Comparison of ENCODE assay signal across 14 mouse cellular contexts in the genomic region with DNA sequence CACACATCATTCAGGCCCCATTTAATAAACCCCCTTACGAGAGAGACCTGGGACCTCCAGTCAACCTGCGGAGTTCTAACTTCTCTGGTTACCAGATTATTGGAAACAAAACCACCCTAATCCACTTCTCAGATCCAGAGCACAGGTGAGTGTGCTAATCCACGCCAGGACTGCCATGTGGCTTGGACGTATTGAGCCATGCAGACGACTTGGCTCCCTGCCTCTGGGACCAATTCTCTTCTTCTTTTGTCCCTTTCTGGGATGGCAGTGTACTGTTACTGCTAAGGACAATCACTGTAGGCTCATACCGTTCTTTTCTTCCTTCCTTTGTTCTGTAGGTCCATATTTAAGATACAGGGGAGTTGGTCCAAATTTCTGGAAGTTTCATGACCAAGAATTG.
"Had no signal": no experiment of that assay in that cellular context is flagged by ENCODE, and none has a peak within 500 bp of the region (broad histone marks: within the 10 kb centered on the region; RNA-seq: fewer than 3 reads in every experiment).

No protein-coding gene starts in this region.

- DNase-seq: gastrocnemius, adult 2 months; gastrocnemius, postnatal 10 days; gastrocnemius, postnatal 25 days; heart, adult 2 months; heart, postnatal 10 days; heart, postnatal 4 days; kidney, adult 18-20 months; kidney, adult 8-10 months; kidney, postnatal 10 days; kidney, postnatal 25 days; kidney, postnatal 4 days; liver; liver, embryonic 13.5 days; liver, postnatal 0 days had no signal
